Mouse (Mus musculus) cerebellum, adult 11 months (tissue): ENCODE results near the gene Ptges2.

Experiments
- DNase-seq: peaks from one replicate; pipeline ENCODE4 v3.0.0; 2022

Gene Ptges2

GRCm38 (mm10) chr2:32418430-32419151 is 22.9 kb downstream of the Ptges2 start:
- no peak for DNase-seq

DNA sequence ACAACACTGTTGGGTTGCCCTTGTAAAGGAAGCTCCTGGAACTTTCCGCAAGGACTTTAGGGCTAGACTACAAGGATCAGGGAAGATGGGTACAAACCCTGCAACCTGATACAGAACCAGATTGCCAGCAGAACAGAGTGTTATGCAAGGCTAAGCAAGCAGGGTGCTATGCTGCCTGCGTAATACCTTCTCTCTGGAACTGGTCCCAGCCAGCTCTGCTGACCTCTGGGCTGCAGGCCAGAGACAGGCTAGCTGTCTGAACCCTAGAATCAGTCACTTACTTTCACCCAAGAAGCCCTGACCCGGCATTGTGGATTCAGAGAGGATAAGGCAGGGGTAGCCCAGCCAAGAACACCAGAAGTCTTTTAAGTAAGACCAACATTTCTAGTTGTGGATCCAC is 23.7 kb downstream of the Ptges2 start:
- DNase-seq: peak; percentile 63

DNA sequence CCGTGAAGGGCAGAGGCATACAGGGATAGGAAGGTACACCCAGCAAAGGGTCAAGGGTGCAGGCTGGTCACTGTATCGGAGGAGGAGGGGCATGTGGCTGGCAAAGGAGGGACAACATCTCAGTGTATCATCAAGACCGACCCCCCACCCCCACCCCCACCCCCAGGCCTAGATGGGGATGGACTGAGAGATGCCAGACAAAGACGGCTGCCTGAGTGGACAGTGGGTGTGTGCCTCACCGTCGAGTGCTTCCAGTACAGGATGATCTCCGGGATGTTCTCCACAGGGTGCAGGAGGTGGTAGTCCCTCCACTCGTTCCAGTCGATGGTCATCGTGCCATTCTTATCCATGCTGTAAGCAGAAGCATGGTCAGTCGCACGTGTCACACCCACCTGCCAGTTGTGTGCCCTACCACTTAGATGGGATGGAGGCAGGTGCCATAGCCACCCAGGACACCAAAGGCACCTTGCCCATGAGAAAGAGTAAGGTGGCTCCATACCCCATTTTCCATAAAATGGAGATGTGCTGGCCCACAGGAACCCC is 24.4 kb downstream of the Ptges2 start:
- DNase-seq: no peak

GRCm38 (mm10) chr2:32420647-32421046 is 25.0 kb downstream of the Ptges2 start:
- no peak for DNase-seq

DNA sequence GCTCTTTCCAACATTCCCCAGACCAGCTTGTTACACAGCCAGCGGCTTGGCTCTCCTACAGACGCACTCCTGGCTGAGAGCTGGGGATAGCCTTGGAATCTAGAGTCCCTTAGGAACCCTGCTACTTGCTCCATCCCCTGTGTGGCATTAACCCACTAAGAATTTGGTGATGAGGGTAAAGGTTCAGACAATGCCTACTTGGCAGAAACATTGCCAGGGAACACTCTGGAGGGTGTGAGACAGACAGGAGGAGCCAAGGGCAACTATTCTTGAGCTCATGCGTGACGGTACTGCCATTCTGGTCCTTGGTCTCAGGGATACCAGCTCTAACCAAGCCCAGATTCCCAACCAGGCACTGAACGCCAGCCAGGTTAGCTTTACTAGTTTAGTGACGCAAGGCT is 26.2 kb downstream of the Ptges2 start:
- DNase-seq: no peak

DNA sequence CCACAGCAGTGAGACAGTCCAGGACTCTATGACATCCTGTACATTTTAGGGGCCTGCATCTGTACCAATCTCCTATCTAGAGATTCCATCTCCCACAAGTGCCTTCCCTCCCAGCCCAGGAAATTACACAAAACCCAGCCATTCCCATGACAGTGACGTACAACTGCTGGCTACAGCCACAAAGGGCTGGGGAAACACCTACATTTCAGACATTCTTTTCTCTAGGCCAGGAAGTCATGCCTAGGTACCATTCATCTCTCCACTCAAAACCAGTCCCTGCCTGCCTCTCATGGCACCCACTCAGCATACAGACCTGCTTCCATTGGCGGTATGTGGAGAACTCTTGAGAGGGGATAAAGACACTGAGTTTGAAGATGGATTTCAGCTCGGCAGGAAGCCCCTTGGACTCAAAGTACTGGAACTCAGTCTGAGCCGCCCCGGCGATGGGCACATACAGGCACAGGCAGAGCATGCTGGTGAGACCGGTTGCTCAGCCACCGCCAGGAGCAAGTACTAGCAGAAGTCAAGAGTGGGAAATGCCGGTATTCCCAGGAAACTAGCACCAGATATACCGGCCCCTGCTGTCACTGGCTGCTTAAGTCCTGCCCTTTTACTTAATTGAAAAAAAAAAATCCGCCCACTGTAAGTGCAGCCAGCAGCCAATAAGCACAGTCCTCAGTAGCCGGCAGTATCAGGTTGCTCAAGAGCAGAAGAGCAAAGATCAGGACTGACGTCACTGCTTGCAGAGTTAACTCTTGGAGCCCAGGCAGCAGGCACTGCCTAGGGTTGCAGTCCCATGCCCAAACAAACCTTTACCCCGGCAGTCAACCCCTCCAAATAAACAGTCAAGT is 28.0 kb downstream of the Ptges2 start:
- DNase-seq: no peak

GRCm38 (mm10) chr2:32424796-32425195 is 29.1 kb downstream of the Ptges2 start:
- no peak for DNase-seq

DNA sequence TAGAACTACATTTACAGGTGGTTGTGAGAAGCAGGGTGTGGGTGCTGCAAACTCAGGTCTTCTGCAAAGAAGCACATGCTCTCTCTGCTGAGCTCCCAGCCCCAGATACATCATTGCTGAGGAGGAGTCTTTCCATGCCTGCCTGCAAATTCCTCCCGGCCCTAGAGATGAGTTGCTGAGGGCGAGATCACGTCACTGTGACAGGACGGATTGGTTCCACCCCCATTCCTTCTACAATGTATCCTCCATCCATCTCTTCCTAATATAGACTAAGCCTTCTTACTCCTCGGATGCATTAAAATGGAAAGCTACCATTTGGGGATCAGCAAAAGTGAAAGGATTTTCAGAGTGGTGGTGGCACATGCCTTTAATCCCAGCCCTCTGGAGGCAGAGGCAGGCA is 29.9 kb downstream of the Ptges2 start:
- DNase-seq: no peak

DNA sequence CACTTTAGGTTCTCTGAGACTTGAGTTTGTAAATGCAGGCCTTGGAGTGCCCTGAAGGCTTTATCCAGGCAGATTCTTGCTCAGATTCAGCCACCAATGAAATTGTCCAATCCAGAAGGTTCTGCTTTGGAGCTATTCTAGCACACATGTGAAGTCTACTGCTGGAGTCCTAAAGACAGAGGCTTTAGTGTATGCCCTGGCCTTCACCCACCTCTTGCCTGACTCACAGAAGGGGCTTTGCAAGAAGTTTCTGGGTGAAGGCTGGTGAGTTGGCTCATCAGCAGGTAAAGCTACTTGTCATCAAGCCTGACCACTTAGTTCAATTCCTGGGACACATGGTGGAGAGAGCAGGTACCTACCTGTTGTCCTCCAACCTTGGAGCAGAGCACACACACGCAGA is 30.4 kb downstream of the Ptges2 start:
- DNase-seq: no peak

DNA sequence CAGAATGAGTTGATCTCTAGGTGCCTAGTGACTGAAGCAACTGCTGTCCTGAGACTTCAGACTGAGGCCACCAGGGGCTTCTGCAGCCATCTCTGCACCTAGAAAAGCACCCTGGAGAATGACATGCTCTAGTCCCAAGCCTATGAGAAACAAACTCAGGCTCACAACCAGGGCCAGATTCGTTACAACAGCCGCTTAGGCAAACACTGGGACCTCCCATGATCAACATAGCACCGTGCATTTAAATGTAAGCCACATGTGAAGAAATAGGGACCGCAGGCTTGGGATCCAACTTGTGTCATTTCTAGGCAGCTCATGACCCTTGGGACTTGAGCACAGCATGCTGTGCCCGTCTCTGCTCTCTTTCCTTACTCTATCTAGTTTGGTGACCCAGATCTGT is 32.0 kb downstream of the Ptges2 start:
- no peak for DNase-seq

- no peak for DNase-seq
Measured at GRCm38 (mm10) chr2:32428262-32428722, 32.6 kb downstream of the Ptges2 start.

DNA sequence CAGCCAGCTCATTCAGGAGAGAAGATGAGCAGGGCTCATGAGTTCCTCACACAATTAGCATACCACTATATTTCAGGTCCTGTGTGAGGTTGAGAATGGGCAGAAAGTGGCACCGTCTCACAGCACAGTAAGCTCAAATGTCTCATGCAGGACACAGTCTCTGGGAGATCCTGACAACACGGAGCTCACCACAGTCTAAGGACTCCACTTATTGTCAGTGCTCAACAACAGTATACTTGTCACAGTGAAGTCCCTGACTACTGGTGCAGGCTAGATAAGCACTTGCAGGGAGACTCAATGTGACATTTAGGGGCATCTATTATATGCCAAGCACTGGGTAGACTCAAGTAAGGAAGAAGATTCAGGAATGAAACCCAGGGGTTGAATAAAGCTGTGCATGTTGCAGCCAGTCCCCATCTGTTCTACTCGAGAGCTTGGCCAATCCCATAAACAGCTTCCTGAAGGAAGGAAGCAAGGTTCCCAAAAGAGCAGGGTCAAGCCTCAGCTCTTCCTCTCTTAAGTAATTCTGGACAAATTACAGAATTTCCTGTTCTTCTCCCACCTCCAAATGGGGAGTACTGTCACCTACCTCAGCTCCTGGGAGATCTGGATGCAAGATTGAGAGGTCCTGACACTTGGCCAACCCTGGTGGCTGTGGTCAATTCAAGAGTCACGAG is 33.7 kb downstream of the Ptges2 start:
- DNase-seq: no peak

DNA sequence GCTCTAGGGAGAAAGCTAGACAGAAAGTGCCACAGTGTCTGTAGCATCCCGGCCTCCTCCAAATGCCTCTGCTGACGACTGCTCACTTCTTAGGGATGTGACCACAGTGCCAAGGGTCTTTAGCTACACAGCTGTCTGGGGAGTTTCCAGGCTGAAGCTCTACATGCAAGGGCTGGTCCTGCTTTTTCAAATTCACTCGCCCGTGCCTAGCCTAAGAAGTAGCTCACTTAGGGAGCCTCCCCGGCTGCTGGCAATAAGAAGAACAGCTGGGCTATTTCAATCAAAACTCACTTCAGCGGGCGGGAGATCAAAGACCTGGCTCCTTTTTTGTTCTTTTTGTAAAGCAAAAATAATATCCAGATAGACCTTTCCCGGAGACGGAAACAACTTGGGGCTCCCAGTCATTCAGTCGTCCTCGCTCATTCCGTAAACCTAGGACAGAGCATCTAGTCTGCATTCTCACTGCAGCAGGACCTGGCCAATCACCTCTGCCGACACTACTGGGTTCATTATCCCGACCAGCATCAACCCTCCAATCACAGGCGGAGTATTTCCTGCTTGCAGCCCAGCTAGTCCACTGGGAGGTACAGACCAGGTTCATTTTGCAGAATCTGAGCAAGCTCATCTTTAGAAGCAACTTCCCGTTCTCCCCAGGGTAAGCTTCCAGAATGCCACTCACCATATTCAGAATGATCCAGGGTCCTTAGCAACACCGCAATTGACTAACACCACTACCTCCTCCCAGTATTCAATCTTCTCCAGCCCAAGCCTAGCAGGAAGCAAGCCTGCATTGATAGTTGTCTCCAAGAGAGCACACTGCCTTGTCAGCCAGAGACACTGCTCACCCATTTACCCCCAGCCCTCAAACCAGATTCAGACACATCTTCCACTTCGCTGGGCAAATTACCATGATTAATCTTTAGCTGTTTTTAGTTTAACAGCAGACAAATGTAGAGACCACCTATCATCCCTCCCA is 35.3 kb downstream of the Ptges2 start:
- peak; percentile 90 for DNase-seq

DNA sequence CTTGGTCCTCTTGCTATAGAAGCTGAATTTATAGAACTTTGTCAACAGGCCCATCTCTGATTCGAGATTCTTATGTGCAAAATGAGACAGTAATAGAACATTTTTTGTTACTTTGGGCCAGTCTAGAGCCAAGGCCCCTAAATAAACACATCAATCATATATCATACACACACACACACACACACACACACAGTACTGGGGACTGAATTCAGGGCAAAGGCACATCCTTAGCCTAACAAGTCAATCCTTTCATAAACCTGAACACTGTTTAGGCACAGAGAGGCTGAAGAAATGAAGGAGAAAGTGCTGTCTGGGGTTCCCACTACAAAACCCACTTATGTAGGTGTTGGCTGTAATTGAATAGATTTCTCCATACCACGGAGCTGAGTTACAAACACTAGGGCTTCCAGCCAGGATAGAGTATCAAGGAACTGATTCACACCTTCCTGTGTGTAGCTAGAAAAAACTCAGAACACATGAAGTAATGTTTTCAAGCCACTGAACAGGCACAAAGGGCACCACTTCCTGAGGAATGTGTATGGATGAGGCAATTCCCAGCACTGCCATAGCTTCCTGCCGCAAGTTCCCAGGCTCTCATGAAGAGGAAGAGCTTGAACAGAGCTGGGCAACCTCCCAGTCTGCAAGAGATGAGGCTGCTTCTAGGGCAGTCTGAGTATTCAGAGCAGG is 41.1 kb downstream of the Ptges2 start:
- DNase-seq: no peak

DNA sequence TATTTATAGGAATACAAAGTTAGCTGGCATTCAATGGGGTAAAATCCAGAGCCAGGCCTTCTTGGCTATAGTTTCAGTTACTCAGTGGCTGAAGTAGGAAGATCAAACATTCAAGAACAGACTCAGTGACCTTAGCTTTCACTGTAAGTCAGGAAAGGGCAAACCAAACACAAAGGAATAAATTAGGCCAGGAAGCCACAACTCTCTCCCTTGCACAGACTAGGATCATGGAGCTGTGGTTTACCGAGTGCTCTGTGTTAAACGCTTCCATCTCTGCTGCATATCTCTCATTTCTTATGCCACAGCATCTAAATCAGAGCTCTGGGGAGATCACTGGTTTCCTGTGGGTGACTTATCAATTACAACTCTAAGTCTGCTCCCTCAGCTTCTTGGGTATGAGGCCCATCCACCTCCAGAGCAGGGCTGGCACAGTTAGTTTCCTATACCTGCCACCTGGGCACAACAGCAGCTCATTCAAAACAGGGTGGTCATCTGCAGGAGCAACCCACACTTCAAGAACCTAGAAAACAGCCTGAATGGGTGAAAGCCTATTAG is 42.0 kb downstream of the Ptges2 start:
- DNase-seq: no peak

- DNase-seq: no peak
Measured at GRCm38 (mm10) chr2:32438733-32439132, 43.0 kb downstream of the Ptges2 start.

DNA sequence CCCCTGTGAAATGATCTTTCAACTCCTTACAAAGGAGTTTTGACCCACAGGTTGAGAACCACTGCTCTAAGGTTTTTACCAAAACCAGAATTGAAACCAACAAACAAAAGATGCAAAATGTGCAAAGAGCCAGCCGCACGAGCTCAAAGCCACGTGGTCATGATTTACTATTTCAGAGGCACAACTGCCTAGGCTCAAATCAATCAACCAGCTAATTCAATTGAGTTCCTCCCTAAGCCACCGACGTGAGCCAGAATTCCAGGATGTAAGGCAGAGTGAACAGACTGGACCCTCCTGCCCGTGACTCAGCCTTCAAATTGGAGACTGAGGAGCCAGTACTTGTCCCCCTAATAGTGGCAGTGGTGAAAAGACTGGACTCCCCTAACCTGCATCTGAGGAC is 43.5 kb downstream of the Ptges2 start:
- DNase-seq: no peak

- DNase-seq: no peak
Measured at GRCm38 (mm10) chr2:32440164-32440563, 44.5 kb downstream of the Ptges2 start.

DNA sequence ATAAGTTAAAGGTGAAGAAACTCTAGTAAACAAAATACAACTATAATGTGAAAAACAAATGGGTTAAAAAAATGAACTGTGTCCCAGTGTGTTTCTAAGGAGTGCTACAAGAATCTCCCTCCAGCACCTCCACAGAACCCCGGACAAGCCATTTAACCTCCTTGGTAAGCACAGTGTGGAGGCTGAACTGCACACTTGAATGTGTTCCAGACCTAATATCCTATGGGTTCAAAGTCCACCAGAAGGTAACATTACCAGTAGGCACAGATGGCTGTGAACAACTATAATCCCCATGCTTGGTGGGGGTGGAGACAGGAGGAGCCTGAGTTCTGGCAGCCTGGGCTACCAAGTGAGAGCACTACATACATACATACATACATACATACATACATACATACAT is 44.9 kb downstream of the Ptges2 start:
- no peak for DNase-seq

- no peak for DNase-seq
Measured at GRCm38 (mm10) chr2:32441550-32441949, 45.9 kb downstream of the Ptges2 start.

DNA sequence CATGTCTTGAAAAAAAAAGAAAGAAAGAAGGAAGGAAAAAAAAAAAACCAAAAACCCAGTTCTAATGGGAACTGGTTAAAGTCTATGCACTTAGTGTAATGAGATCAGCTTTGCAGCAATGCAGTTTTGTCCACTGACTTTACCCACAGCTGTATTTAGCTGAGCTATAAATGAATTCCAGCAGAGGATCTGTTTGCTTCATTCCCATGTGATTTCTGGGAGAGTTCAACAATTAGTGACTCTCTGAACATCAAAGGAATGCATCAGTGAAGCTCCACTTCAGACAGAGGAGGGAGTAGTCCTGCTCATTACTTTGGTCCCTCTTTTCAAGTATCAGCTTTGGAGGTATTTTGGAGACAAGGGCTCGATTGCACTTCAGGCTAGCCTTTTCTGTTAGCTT is 49.8 kb downstream of the Ptges2 start:
- no peak for DNase-seq
